Mouse (Mus musculus) ES-E14 (cell line): ENCODE measurements at regions not wholly inside any gene's neighbourhood (a gene's known extent, or its start where the extent isn't known, plus 50 kb on each side); places are given as distances from the start of the nearest gene placed in this dataset.
A peak's percentile ranks its signal among the peaks of the same experiment; 100 is the strongest.

Source experiments
- DNase-seq: peaks from one replicate; pipeline ENCODE4 v3.0.0-alpha.2; 2013; ENCODE audit warnings: low read depth, low spot score
- H3K27ac ChIP-seq: 2 replicates; pipeline ENCODE4 v1.5.1; 2012; ENCODE audit warnings: low read depth, mild to moderate bottlenecking, low read length, moderate library complexity, mixed read lengths; ENCODE audit not compliant: poor library complexity, insufficient read depth, severe bottlenecking
- H3K36me3 ChIP-seq: 2 replicates; pipeline ENCODE4 v1.6.1; 2012; ENCODE audit warnings: mild to moderate bottlenecking, low read length, moderate library complexity, mixed read lengths; ENCODE audit not compliant: control insufficient read depth, poor library complexity, insufficient read depth, severe bottlenecking
- H3K4me1 ChIP-seq, 2 experiments: fragments of 150-350 bp in 1 of 2; sonication (generic) in 1 of 2; 2 replicates each; pipeline ENCODE4 v1.6.1; 2012; ENCODE audit warnings: low read length in 2 of 2, mild to moderate bottlenecking in 1 of 2, mixed read lengths in 1 of 2; ENCODE audit not compliant: control insufficient read depth in 2 of 2, insufficient read depth in 2 of 2, poor library complexity in 1 of 2
- H3K4me3 ChIP-seq, 2 experiments: fragments of 150-350 bp in 1 of 2; sonication (generic) in 1 of 2; 2 replicates each; pipeline ENCODE4 v1.5.1; 2012; ENCODE audit warnings: low read length in 2 of 2, low read depth in 1 of 2, mild to moderate bottlenecking in 1 of 2, mixed read lengths in 1 of 2; ENCODE audit not compliant: insufficient read depth in 1 of 2, poor library complexity in 1 of 2, severe bottlenecking in 1 of 2
- H3K9ac ChIP-seq: 2 replicates; pipeline ENCODE4 v1.6.1; 2012; ENCODE audit warnings: low read depth, mild to moderate bottlenecking, low read length, mixed read lengths; ENCODE audit not compliant: poor library complexity, insufficient read depth, severe bottlenecking
- H3K9me3 ChIP-seq: fragments of 150-350 bp; sonication (generic); 2 replicates; pipeline ENCODE4 v1.6.1; 2012; ENCODE audit warnings: low read depth, mild to moderate bottlenecking, low read length; ENCODE audit not compliant: control insufficient read depth, insufficient read depth
- CHD2 ChIP-seq: IDR thresholded peaks from 2 replicates; pipeline ENCODE4 v1.6.1; 2014; ENCODE audit warnings: mild to moderate bottlenecking, low read depth, low read length, inconsistent platforms
- HCFC1 ChIP-seq: IDR thresholded peaks from 2 replicates; pipeline ENCODE4 v1.6.1; 2012; ENCODE audit warnings: low read length, inconsistent platforms, borderline replicate concordance; ENCODE audit not compliant: insufficient read depth
- MAFK ChIP-seq: IDR thresholded peaks from 2 replicates; pipeline ENCODE4 v1.6.1; 2014; ENCODE audit warnings: mild to moderate bottlenecking, low read depth, low read length, inconsistent platforms; ENCODE audit not compliant: insufficient read depth
- ZC3H11A ChIP-seq: IDR thresholded peaks from 2 replicates; pipeline ENCODE4 v1.6.1; 2012; ENCODE audit warnings: low read depth, mild to moderate bottlenecking, inconsistent platforms, low read length, borderline replicate concordance
- ZNF384 ChIP-seq: IDR thresholded peaks from 2 replicates; pipeline ENCODE4 v1.6.1; 2012; ENCODE audit warnings: low read depth, low read length, inconsistent platforms
- in situ Hi-C, 2 experiments: fragments of 600-800 bp; cut with MboI; formaldehyde crosslinking; loops; one replicate each; pipeline ENCODE4 v1.15.1; 2025; ENCODE audit warnings: low sequenced_read_pairs in 2 of 2, inconsistent platforms in 1 of 2; ENCODE audit not compliant: unreplicated experiment in 2 of 2

DNA sequence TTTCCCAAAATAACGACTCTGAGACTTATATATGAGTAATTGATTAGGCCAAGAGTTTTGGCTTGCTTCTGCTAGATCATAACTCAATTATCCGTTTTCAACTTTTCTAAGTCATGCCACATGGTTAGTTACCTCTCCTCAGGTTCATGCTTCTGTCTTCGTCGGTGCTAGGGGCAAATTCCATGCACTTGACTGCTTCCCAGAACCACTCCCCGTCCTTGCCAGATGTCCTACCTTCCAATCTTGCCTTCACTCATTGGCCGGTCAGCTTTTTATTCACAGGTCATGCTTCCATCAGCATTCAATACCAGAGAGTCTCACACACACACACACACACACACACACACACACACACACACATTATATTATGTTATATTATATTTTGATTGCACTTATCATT, 66.4 kb upstream of the Arhgap32 start:
- Histone ChIP-seq H3K36me3 (no peaks in the 10 kb centered on the region; the same call in 1 of the 2 replicates), H3K9ac (no peak overlapping the region), H3K4me1 (peaks cover 0 to 2% of the 10 kb centered on the region in 2 experiments; a peak in 1 of 4 replicates), H3K27ac (no peak overlapping the region), H3K9me3 (no peaks in the 10 kb centered on the region), H3K4me3 (no peak overlapping the region)
- in situ Hi-C loops, result no loop called here
- no peak for TF ChIP-seq ZC3H11A
- no peak for TF ChIP-seq ZNF384
- TF ChIP-seq HCFC1, result no peak
- no peak for TF ChIP-seq MAFK
- no peak for TF ChIP-seq CHD2
- no peak for DNase-seq

DNA sequence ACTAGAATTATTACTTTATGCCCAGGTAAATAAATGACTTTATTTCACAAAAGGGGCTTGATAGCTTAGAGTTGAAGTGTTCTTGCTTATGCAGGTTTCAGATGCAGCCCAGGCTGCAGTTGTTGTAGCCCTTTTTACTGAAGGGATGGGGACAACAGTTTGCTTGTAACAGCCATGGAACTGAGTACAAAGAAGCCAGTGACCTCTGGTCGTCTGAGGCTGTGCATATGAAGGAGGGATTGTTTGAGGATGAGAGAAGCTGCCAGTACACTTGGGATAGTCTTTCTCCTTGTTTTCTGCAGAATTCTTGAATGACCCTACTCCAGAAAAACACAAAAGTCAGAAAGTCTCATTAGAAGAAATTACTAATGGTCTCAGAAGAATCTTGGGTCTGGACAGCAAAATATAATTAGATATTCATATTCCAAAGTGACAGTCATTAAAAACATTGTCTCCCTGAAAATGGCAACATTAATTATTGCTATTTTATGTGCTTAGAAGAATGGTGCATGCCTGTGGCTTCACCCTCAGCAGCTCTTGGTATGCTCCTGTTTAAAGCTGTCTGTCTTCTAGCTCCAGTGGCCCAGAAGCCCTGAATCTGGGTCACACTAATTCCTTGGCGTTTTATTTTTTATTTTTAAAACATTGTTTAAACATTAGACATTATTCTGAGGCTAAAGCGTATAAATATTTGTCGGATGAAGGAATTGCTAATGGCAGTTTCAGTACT, 61.9 kb upstream of the Arhgap32 start:
- Histone ChIP-seq H3K36me3 (no peaks in the 10 kb centered on the region), H3K27ac (no peak overlapping the region), H3K9ac (no peak overlapping the region), H3K4me3 (no peak overlapping the region), H3K9me3 (no peaks in the 10 kb centered on the region), H3K4me1 (peaks cover 0 to 2% of the 10 kb centered on the region in 2 experiments; a peak in 1 of 4 replicates)
- TF ChIP-seq CHD2 (no peak), MAFK (no peak), ZNF384 (no peak), ZC3H11A (no peak), HCFC1 (no peak)
- in situ Hi-C loops, result no loop called here
- no peak for DNase-seq

DNA sequence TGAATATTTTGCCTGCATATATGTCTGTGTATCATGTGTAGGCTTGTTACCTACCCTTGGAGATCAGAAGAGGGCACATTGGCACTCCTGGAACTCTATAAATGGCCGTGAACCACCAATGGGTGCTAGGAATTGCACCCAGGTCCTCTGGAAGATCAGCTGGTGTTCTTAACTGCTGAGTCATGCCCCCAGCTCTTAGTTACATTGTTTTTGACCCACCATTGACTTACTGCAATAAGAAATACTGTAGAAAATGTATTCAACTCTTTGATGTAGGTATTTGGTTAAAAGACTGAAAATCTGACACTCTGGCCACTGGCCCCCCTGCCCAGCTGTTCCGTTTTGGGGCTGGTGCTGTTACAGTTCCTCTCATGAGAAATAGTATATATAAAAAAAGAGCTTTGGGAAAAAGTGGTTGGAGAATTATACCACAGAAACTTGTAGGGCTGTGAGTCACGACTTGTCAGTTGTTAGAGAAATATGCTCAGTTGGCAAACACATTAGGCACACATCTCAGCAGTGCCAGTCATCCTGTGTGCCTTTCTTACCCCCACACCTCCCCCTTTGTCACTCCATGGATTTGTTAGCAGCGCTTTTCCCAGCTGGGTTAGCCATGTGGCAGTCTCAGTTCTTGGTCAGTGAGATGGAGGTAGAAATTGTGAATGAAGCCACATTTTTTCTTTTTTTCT, 58.4 kb upstream of the Arhgap32 start:
- Histone ChIP-seq H3K36me3 (no peaks in the 10 kb centered on the region), H3K4me3 (no peak overlapping the region), H3K27ac (no peak overlapping the region), H3K9ac (no peak overlapping the region), H3K9me3 (no peaks in the 10 kb centered on the region), H3K4me1 (peaks cover 0 to 2% of the 10 kb centered on the region in 2 experiments; a peak in 1 of 4 replicates)
- TF ChIP-seq MAFK, result peak; percentile 67; the same call in 1 of the 2 replicates
- TF ChIP-seq ZC3H11A, result no peak
- in situ Hi-C loops, result no loop called here
- DNase-seq, result no peak

DNA sequence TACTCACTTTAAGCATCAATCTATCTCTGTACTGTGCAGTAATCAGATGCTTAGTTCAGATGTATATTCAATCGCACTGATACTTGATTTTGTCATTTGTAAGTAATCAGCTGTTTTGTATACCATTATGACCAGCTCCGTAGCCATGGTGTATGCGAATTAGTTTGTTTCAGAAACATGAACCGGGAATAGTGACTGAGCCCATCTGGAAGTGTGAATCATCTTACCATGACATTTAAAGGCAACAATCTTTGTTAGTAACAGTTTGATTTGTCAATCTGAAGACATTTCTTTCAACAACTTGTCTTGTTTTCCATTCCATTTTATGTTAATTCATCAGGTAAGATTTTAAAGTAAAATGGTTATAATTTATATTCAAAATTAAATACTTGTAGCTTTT, 53.2 kb upstream of the Arhgap32 start:
- DNase-seq, result no peak
- Histone ChIP-seq H3K9ac (no peak overlapping the region), H3K4me1 (peaks cover 0 to 1% of the 10 kb centered on the region in 2 experiments; a peak in 1 of 4 replicates), H3K4me3 (no peak overlapping the region), H3K36me3 (no peaks in the 10 kb centered on the region), H3K9me3 (no peaks in the 10 kb centered on the region), H3K27ac (no peak overlapping the region)
- TF ChIP-seq MAFK (no peak), ZNF384 (no peak), HCFC1 (no peak), CHD2 (no peak), ZC3H11A (no peak)
- in situ Hi-C loops, result no loop called here
